Mouse (Mus musculus) erythroblast, embryonic 14.5 days (primary cell): ENCODE results near the gene Palm. TPM values are rescaled to one million over a fixed set of nuclear protein-coding genes. Genes with fewer than 3 reads are reported as not detected.

Experiments
- H3K27me3 ChIP-seq: 2 replicates; pipeline ENCODE4 v1.6.1; 2012; ENCODE audit warnings: inconsistent platforms; ENCODE audit not compliant: control insufficient read depth
- H3K36me3 ChIP-seq: 2 replicates; pipeline ENCODE4 v1.6.1; 2012; ENCODE audit warnings: mild to moderate bottlenecking, inconsistent platforms; ENCODE audit not compliant: control insufficient read depth
- H3K4me1 ChIP-seq: 2 replicates; pipeline ENCODE4 v1.6.1; 2012; ENCODE audit warnings: inconsistent platforms; ENCODE audit not compliant: control insufficient read depth
- H3K4me3 ChIP-seq: replicated peaks from 2 replicates; pipeline ENCODE3; 2012; ENCODE audit warnings: moderate library complexity, mild to moderate bottlenecking, inconsistent platforms
- H3K9me3 ChIP-seq: 2 replicates; pipeline ENCODE4 v1.6.1; 2012; ENCODE audit warnings: low read length, inconsistent platforms, mixed read lengths; ENCODE audit not compliant: control insufficient read depth
- GATA1 ChIP-seq: IDR thresholded peaks from 2 replicates; pipeline ENCODE4 v1.6.1; 2012; ENCODE audit warnings: low read length, inconsistent platforms, mixed read lengths
- TAL1 ChIP-seq: IDR thresholded peaks from 3 replicates; pipeline ENCODE4 v1.6.1; 2012; ENCODE audit warnings: low read length, inconsistent platforms, mixed read lengths
- polyA plus RNA-seq: library from polyadenylated mRNA; stranded (reverse); fragments of >175 nt; gene quantifications from 2 replicates; pipeline ENCODE4 v1.2.3, GENCODE M21; 2012

The Palm gene
- polyA plus RNA-seq, 1 experiment: 0.52 TPM

DNA sequence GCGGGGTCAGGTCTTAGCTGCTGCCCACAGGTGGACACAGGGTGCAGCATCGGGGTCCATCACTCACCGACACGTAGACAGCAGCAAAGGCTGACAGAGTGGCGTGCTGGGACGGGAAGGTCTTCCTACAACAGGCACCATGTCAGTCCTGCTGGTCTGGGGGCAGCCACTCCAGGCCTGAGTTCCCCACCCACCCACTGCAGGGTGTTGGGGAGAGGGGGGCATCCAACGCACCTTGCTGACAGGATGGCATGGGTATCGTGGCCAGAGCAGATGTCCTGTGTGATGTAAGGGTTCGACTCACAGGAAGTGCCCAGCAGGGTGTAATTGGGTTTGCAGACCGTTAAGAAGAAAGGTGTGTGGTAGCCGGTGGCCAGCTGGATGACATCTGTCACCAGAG is 73.2 kb downstream of the Palm start:
- TF ChIP-seq TAL1: no peak
- TF ChIP-seq GATA1: no peak

More for the DNA sequence above, 73.2 kb downstream of the Palm start:
- Histone ChIP-seq H3K9me3 (no peaks in the 10 kb centered on the region), H3K4me1 (peaks cover 7% of the 10 kb centered on the region), H3K4me3 (no peak overlapping the region), H3K27me3 (no peaks in the 10 kb centered on the region; the same call in none of the 2 replicates), H3K36me3 (peaks cover 47% of the 10 kb centered on the region)

Other genes starting within 250 kb of the Palm start
- 1.7 TPM in 2 replicates for gene Mier2, start 238.4 kb upstream of the Palm start, polyA plus RNA-seq
- not detected in 2 replicates for gene Theg, start 206.2 kb upstream of the Palm start, polyA plus RNA-seq
- not detected in 2 replicates for gene C2cd4c, start 179.5 kb upstream of the Palm start, polyA plus RNA-seq
- not detected in 2 replicates for gene Shc2, start 155.7 kb upstream of the Palm start, polyA plus RNA-seq
- not detected in 2 replicates for gene Odf3l2, start 147.8 kb upstream of the Palm start, polyA plus RNA-seq
- gene Madcam1, start 129.0 kb upstream of the Palm start, polyA plus RNA-seq: 0.03 TPM in 1 of 2 replicates, not detected in the other
- 15.5 and 17.8 TPM in 2 replicates for gene Tpgs1, start 124.2 kb upstream of the Palm start, polyA plus RNA-seq
- gene Cdc34, start 111.4 kb upstream of the Palm start, polyA plus RNA-seq: 65.0 and 72.0 TPM in 2 replicates
- gene Gzmm, start 104.6 kb upstream of the Palm start, polyA plus RNA-seq: 0.08 and 0.09 TPM in 2 replicates
- gene Bsg, start 89.1 kb upstream of the Palm start, polyA plus RNA-seq: 836 and 840 TPM in 2 replicates
- gene Hcn2, start 76.9 kb upstream of the Palm start, polyA plus RNA-seq: 0.08 and 0.15 TPM in 2 replicates
- 2.1 and 2.5 TPM in 2 replicates for gene Polrmt, start 47.0 kb upstream of the Palm start, polyA plus RNA-seq
- gene Fgf22, start 38.5 kb upstream of the Palm start, polyA plus RNA-seq: not detected in 2 replicates
- 35.3 and 45.1 TPM in 2 replicates for gene Rnf126, start 26.6 kb upstream of the Palm start, polyA plus RNA-seq
- gene Fstl3, start 16.3 kb upstream of the Palm start, polyA plus RNA-seq: 0.02 and 0.04 TPM in 2 replicates
- 0.02 TPM in 1 of 2 replicates, not detected in the other for gene Prss57, start 2.6 kb upstream of the Palm start, polyA plus RNA-seq
- not detected in 2 replicates for gene Misp, start 27.4 kb downstream of the Palm start, polyA plus RNA-seq
- 46.1 and 67.9 TPM in 2 replicates for gene Ptbp1, start 60.9 kb downstream of the Palm start, polyA plus RNA-seq
- gene Prtn3, start 80.9 kb downstream of the Palm start, polyA plus RNA-seq: 3.5 TPM in 2 replicates
- 0.06 and 0.11 TPM in 2 replicates for gene Plppr3, start 81.1 kb downstream of the Palm start, polyA plus RNA-seq
- 1.5 and 1.8 TPM in 2 replicates for gene Elane, start 92.7 kb downstream of the Palm start, polyA plus RNA-seq
- not detected in 2 replicates for gene Cfd, start 97.3 kb downstream of the Palm start, polyA plus RNA-seq
- 4.1 and 4.9 TPM in 2 replicates for gene Med16, start 115.4 kb downstream of the Palm start, polyA plus RNA-seq
- 0.21 TPM in 1 of 2 replicates, not detected in the other for gene Gm26602, start 117.3 kb downstream of the Palm start, polyA plus RNA-seq
- gene Kiss1r, start 123.4 kb downstream of the Palm start, polyA plus RNA-seq: 0.01 TPM in 1 of 2 replicates, not detected in the other
- gene R3hdm4, start 127.6 kb downstream of the Palm start, polyA plus RNA-seq: 9.9 and 13.0 TPM in 2 replicates
- 1.0 and 1.4 TPM in 2 replicates for gene Arid3a, start 133.5 kb downstream of the Palm start, polyA plus RNA-seq
- gene Wdr18, start 166.6 kb downstream of the Palm start, polyA plus RNA-seq: 4.4 and 4.9 TPM in 2 replicates
- gene Grin3b, start 177.1 kb downstream of the Palm start, polyA plus RNA-seq: 0.01 TPM in 1 of 2 replicates, not detected in the other
- 47.6 and 49.5 TPM in 2 replicates for gene Tmem259, start 190.8 kb downstream of the Palm start, polyA plus RNA-seq
- gene Cnn2, start 195.0 kb downstream of the Palm start, polyA plus RNA-seq: 0.59 and 0.74 TPM in 2 replicates
- 7.6 and 7.9 TPM in 2 replicates for gene Abca7, start 202.9 kb downstream of the Palm start, polyA plus RNA-seq
- gene Arhgap45, start 223.1 kb downstream of the Palm start, polyA plus RNA-seq: 1.5 and 1.7 TPM in 2 replicates
- gene Polr2e, start 246.2 kb downstream of the Palm start, polyA plus RNA-seq: 11.9 and 17.1 TPM in 2 replicates